Mouse (Mus musculus) c-Kit-positive CD71-positive TER-119-negative erythroid progenitor cells, embryonic 14.5 days (primary cell): ENCODE data around the gene Acad10.
"Not testable (repeated sequence)": the region's sequence is repeated elsewhere in the genome, so short reads cannot be mapped to it uniquely, and the experiment has no call there.

Source experiments
- DNase-seq: peaks from one replicate; pipeline ENCODE4 v3.0.0-alpha.2; 2013; ENCODE audit warnings: low read depth

Acad10 gene

DNA sequence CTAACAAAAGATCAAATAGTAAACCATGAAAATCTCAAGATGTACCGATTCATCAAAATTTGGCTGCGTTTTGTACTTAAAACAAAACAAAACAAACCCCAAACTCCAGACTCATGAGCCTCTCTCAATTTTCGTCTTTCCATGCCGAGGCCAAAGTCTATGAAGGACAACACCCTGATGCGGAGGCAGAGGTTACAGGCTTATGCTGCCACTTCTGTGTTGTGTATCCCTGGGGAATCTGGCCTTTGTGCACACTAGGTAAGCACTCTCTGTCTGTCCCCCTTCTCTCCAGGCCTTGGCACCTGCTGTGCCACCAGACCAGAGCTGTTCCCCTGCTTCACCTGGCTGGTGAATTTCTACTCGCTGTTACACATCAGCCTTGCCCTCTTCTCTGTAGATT is 2.7 kb downstream of the Acad10 start:
- DNase-seq, result not testable (repeated sequence)

DNA sequence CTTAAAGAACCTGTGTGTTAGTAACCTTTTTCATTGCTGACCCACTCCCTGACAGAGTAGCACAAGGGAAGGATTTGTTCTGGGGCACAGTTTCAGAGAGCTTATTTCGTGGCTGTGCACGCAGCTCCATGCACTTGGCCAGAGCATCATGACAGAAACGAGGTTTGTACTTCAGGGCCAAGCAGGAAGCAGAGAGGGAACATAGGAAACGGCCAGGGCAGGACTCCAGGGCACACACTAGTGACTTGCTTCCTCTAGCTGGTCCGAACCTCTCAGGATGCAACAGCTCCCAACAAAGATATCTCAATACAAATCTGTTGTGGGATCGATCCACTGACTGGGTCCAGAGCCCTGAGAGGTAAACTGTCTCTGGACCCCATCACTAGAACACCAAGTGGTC is 3.4 kb downstream of the Acad10 start:
- DNase-seq, result not testable (repeated sequence)

DNA sequence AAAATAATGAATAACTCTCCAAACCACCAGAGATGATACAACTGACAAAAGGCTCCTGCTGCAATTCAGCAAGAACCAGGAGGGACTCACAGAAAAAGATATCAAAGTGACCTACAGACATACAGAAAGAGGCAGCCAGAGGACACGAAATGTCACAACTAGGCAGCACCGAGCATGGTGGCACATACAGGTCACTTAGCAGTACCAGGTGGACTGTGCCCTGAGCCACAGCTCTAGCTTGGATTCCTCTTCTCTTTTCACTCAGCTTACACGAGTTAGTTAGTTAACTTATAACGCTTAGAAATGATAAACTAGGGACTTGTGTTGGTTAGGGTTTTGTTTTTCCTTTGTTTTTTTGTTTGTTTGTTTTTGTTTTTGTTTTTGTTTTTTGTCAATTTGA is 5.8 kb downstream of the Acad10 start:
- DNase-seq, result no peak

DNA sequence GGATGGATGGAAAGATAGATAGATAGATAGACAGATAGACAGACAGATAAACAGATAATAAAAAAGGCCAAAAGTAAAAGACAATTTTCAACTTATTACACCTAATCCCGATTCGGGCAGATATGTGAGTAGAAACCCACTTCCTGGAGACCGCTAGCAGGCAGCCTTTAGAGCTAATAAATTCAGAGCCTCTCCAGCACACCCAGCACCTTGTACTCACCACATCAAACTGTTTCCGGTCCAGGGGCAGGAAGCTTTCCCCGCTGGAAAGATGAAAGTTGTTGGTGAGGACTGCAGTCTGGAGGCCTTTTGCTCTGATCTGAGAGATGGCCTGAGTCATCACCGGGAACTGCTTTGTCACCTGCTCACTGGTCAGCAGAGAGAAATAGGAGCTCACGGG is 11.2 kb downstream of the Acad10 start:
- no peak for DNase-seq

DNA sequence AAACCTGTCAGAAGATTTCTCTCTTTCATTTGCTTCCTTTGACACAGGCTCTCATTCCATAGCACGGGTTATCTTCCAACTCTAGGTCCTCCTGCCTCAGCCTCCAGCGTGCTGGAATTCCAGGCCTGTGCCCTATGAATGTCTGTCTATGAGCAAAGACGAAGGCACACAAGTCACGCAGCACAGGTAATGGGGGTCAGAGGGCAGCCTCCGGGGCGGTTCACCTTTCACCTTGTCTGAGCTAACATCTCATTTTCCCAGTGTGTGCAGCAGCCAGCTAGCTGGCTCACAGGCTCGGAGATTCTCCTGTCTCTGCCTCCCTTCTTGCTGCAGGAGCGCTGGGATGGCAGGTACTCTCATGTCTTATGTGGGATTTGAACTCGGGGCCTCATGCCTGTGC is 20.7 kb downstream of the Acad10 start:
- DNase-seq, result no peak

DNA sequence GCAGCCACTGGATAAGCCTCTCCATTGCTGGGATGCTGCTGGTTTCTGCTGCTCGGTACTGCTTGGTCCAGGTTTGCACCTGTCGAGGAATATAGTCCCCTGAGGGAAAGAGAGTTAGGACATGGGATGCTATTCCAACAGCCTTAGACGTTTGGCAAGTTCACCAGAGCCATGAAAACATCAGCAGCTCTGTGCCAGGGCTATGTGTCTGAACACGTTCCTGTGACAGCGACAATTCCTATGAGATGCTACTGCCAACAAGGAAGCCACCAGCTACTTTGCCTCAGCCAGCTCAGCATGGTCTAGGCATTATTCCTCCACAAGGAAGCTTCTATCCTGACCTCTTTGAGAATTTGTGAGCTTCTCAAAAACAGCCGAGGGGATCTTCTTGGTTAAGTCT is 23.0 kb downstream of the Acad10 start:
- no peak for DNase-seq

DNA sequence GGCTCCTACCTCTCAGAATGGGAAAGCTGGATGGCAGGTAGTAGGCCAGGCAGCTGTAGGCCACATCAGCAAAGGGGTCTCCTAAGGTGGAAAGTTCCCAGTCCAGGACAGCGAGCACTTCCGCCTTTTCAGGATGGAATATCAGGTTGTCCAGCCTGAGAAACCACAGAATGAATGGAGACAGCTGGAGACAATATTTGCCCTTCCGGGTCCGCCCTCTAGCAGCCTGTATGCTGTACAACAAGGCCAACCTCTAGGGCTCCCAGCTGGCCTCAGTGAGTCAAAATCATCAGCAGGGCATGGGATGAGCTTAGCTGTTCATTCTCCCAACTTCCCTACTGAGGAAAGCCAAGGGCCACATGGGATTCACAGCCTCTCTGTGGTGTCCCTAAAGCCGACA is 25.6 kb downstream of the Acad10 start:
- DNase-seq, result no peak

DNA sequence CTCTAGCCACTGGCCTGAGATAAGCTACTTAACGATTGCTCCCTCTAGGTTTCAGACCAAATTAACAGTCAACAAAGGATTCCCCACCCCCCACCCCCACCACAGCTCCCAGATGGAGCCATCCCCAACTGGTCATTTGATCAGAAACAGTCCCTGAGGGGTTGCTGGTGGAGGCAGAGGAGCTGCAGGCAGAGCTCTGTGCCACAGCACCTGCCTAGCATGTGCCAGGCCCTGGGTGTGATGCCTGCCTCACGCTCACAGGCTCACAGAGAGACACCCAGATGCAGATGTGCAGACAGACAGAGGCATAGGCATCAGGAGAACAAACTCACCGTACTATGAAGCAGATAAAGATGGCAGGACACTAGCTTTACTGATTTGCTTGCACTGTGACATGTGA is 27.5 kb downstream of the Acad10 start:
- no peak for DNase-seq

DNA sequence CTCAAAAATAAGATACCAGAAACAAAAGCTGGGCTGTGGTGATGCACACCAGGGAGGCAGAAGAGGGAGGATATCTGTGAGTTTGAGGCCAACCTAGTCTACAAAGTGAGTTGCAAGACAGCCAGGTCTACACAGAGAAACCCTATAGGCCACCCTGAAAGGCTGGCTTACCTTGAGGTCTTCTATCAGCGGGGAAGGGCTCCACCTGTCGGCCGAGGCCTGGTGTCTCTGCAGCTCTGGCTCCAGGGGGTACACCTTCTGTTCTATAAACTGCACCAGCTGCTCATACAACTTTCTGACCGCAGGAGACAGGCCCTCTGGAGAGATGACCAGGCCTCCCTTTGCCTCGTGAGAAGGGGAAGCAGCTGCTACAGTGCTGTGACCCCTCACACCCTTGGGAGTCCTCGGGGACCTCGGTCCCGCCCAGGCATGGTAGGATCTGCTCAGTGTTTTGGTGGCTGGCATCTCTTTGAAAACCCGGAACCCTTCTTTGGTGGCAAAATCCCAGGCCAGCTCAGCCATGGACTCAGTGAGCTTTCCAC is 29.1 kb downstream of the Acad10 start:
- DNase-seq, result not testable (repeated sequence)

DNA sequence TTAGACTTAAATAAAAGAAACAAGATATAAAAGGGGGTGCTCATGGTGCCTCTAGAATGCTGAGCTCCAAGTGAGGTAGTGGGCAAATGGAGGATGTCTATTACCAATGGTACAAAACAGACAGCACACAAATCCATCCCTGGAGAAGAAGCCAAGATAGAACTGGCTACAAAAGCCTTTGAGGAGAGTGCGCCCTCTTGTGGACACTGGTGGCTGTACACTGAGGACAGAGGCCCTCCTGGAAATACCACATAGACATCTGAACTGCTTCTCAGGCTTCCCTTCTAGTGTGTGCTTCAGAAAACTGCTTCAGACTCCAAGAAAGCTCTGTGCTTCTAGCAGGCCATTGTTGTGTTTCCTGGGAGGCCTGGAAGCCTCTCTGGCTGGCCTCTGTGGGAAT is 32.4 kb downstream of the Acad10 start:
- DNase-seq, result peak; percentile 72

DNA sequence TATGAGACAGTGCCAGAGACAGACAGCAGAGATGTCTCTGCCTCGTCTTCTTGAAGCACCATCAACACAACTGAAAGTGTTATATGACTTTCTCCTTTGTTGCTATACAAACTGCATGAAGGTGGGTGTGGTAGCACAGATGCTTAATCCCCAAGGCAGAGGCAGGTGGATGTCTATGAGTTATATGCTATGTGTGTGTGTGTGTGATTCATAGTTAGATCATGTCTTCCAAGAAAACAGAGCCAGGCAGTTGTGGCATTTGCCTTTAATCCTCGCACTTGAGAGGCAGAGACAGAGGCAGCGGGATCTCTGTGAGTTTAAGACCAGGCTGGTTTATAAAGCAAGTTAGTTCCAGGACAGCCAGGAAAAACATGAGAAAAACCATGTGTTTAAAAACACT is 37.1 kb downstream of the Acad10 start:
- DNase-seq, result no peak

DNA sequence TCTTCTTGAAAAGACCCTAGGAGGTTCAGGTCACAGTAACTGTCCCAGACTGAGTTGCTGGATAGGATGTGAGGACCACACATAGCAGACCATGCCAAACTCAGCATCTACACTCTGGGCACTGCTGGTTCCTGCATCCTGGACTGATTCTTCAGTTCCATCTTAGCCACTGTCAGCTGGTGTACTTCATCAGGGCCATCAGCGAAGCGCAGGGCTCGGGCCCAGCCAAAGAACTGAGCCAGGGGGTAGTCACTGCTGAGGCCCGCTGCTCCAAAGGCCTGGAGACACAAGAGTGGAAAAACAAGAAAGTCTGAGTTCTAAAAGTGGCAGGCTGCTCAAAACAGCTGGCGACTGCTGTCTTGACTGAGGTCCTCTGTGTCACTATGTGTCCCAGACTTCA is 39.2 kb downstream of the Acad10 start:
- DNase-seq, result no peak

DNA sequence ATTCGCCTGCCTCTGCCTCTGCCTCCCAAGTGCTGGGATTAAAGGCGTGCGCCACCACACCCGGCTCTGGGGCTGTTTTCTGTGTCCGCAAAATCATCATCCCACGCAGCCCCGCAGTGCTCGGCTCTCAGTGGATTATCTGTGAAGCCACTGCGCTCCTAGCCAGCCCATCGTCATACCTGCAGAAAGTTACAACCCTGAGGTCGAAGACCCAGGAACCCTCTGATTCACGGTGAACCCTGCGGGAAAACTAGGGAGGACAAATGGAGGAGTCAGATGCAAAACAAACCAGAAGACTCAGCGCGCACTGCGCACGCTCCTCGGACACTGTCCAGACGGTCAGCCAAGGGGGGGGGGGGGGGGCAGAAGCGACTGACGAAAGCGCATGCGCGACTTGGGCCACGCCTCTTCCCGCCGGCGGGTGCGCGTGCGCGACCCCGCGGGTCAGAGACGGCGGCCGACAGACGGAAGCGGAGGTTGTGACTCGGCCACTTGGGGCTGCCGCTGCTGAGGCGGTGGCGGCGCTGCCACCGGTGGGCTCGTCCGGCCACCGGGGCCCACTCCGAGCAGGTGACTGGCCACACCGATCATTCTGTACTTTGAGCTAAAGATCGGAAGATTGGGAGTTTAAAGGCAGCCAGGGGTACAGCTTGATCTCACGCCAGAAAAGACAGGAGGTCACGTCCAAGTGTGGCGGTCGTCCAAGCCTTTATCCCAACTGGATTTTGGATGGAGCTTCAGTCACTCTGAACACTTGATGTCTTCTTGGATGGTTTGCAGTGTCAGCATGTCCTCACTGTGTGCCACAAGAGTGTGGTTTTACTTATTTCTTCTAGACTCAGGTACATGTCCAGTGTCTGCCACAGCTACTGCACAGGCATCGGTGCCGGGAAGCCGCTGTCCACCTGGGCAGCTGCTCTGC is 41.5 kb downstream of the Acad10 start, which contains the start of gene Acad12:
TSS of gene Acad12 (minus strand) at position 347 of the 922 bp plus-strand sequence.
- DNase-seq, result peak; percentile 61

DNA sequence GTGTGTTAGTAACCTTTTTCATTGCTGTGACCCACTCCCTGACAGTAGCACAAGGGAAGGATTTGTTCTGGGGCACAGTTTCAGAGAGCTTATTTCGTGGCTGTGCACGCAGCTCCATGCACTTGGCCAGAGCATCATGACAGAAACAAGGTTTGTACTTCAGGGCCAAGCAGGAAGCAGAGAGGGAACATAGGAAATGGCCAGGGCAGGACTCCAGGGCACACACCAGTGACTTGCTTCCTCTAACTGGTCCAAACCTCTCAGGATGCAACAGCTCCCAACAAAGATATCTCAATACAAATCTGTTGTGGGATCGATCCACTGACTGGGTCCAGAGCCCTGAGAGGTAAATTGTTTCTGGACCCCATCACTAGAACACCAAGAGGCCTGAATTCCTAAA is 45.4 kb downstream of the Acad10 start:
- not testable (repeated sequence) for DNase-seq

DNA sequence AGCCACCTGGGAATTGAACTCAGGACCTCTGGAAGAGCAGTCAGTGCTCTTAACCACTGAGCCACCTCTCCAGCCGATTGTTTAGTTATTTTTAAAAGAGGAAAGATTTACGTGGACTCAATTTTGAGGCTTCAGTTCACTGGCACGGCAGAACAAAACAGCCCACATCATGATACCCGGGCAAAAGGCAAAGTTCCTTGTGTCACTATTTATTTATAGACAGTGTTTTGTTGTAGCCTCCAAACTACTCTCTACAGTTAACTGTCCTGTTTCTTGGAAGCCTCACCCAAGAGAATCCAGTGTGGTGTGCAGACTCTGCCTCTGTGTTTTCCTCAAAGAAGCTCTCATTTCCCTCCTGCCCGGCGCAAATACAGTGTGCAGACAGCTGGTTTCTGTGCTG is 48.3 kb downstream of the Acad10 start:
- DNase-seq, result no peak

DNA sequence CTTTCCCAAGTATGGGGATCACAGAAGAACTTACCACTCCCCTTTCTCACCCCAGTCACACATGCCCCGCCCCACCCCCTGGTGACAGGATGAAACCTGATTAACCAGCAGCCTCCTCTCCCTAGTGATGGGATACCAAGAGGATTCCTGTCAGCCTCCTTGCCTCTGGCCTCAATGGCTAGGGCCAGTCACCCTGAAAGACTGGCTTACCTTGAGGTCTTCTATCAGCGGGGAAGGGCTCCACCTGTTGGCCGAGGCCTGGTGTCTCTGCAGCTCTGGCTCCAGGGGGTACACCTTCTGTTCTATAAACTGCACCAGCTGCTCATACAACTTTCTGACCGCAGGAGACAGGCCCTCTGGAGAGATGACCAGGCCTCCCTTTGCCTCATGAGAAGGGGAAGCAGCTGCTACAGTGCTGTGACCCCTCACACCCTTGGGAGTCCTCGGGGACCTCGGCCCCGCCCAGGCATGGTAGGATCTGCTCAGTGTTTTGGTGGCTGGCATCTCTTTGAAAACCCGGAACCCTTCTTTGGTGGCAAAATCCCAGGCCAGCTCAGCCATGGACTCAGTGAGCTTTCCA is 50.7 kb downstream of the Acad10 start:
- DNase-seq, result not testable (repeated sequence)

DNA sequence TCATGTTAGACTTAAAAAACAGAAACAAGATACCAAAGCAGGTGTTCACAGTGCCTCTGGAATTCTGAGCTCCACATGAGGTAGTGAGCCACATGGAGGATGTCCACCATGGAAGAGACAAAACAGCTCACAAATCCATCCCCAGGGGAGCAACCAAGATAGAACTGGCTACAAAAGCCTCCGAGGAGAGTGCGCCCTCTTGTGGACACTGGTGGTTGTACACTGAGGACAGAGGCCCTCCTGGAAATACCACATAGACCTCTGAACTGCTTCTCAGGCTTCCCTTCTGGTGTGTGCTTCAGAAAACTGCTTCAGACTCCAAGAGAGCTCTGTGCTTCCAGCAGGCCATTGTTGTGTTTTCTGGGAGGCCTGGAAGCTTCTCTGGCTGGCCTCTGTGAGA is 54.2 kb downstream of the Acad10 start:
- DNase-seq, result peak; percentile 74

DNA sequence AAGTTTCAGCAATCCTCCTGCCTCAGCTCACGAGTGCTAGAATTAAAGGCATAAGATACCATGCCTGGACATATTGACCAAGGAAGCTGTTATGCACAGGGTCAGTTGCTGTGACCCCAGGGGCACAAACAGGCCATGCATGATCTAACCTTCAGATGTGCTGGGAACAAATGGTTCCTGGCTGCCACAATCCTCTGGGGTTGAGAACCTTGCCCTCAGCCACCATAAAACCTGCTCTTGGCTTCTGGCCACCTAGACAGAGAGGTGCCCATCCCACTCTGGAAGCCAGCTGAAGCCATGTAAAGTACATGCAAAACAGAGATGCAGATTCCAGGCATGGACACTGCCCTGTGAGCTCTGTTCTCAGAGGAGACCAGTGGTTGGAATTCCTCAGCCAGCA is 56.5 kb downstream of the Acad10 start:
- DNase-seq, result not testable (repeated sequence)

DNA sequence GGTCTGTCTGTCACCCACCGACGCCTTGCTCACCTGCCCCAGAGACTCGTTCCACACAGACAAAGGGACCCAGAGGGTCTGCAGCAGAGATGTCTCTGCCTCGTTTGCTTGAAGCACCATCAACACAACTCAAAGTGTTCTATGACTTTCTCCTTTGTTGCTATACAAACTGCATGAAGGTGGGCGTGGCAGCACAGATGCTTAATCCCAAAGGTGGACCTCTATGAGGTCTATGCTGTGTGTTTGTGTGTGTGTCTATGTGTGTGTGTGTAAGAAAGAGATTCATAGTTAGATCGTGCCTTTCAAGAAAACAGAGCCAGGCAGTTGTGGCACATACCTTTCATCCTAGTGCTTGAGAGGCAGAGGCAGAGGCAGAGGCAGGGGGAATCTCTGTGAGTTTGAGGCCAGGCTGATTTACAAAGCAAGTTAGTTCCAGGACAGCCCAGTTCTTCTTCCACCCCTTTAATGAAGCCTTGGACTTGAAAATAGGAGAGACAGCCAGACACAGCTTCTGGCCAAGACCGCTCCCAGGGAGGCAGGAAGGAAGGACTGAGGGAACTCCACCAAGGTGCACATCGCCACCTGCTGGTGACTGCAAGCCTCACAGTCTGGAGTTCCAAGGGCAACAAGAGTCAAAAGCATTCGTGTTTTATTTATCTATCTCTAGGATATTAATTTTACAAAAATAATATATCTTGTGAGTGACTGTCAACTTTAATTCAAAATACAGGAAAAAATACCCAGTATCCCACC is 58.6 kb downstream of the Acad10 start:
- DNase-seq, result peak; percentile 82

DNA sequence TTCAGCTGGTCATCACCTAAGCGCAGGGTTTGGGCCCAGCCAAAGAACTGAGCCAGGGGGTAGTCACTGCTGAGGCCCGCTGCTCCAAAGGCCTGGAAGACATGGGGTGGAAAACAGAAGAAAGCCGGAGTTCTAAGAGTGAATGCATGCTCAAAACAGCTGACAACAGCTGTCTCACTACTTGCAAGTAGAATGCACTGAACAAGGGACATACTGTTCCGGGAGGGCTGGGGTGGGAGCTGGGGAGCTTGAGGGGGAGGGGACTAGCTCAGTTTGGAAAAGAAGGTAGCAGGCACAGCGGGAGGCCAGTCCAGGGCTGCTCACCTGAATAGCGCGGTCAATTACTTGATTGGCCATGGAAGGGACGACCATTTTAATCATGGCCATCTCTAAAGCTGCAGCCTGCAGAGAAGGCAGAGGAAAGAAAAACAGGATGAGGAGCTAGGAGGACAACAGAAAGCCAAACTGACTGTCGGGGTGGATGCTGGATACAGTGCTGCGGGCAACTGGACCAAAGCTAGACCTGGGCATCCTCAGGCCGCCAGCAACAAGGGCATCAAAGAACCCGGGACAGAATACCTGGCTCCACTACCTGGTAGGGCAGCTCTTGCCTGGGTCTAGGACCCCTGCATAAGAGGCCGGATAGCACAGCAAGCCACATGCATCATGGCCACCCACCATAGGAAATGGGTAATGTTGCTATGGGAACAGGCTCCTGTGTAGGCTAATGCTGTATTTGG is 61.3 kb downstream of the Acad10 start:
- DNase-seq, result no peak

DNA sequence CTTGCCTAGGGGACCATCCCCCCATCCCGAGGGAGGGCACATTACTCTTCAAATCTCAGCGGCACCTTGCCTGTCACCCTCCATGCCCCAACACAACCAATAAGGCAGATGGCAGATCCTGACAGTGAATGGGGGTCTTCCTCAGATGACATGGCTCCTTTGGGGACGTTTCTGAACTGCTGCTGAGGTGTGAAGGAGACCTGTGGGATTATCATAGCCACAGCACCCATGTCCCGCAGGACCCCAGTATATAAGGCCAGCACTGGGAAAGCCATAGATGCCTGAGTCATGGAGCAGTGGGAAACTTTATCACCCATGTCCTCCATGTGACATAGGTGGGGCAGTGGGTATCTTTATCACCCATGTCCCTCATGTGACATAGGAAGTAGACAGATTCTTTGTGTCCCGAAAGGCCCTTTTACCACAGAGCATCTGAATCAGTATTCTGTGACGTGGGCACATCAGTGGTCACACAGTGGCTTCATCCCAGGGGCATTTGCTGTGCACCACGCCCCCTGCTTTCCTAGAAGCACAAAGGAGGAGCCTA is 62.2 kb downstream of the Acad10 start:
- DNase-seq, result no peak

DNA sequence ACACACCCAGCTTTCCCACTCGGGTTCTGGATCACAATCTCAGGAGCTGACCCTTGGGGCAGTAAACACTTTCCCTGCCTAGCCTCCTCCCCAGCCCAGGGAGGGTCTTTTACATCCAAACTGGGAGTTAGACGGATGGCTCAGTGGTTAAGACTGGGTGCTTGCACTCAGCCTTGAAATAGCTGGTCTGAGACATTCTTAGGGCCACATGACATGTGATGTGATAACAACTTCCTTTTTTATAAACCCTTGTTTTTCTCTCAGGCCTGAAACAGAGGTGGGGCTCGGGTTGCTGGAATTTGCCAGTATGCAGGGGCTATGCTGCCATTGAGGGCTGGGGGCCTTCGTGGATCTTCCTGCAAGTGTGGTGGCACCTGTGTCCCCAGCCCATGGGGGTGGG is 63.0 kb downstream of the Acad10 start:
- no peak for DNase-seq
